Mouse (Mus musculus) urinary bladder, postnatal 36 days (tissue): ENCODE results near the gene Map2k2.
"Not testable (repeated sequence)": the region's sequence is repeated elsewhere in the genome, so short reads cannot be mapped to it uniquely, and the experiment has no call there.

ENCODE experiments used
- DNase-seq, 2 experiments: peaks; one replicate each; pipeline ENCODE4 v3.0.0; 2022; ENCODE audit warnings: low spot score in 2 of 2, mixed read lengths in 1 of 2

Gene Map2k2

GRCm38 (mm10) chr10:81105565-81106112 is at the start of gene Map2k2:
Gene Map2k2 (plus strand): TSS chr10:81105915.
- peak; percentile 95 to 97 for DNase-seq

- peak in 1 of 2 experiments; percentile 51 for DNase-seq
These were observed 48.1 kb upstream of the Map2k2 start for GRCm38 (mm10) chr10:81057406-81058130.

- no peak for DNase-seq
These were observed 46.8 kb upstream of the Map2k2 start for GRCm38 (mm10) chr10:81058896-81059295.

- peak; percentile 99 to 100 for DNase-seq
These were observed 45.8 kb upstream of the Map2k2 start, which contains the start of gene Sgta for GRCm38 (mm10) chr10:81059603-81060543. Gene Sgta (minus strand): TSS chr10:81060181.

- no peak for DNase-seq
These were observed 43.0 kb upstream of the Map2k2 start for GRCm38 (mm10) chr10:81062710-81063109.

- not testable (repeated sequence) for DNase-seq
These were observed 41.2 kb upstream of the Map2k2 start for GRCm38 (mm10) chr10:81064519-81064918.

GRCm38 (mm10) chr10:81068706-81069105 is 37.0 kb upstream of the Map2k2 start:
- no peak for DNase-seq

GRCm38 (mm10) chr10:81069836-81070235 is 35.9 kb upstream of the Map2k2 start, which contains the start of gene Thop1:
Gene Thop1 (plus strand): TSS chr10:81070035.
- peak; percentile 88 to 97 for DNase-seq

GRCm38 (mm10) chr10:81072290-81072689 is 33.4 kb upstream of the Map2k2 start:
- no peak for DNase-seq

GRCm38 (mm10) chr10:81073464-81073863 is 32.3 kb upstream of the Map2k2 start:
- DNase-seq, result no peak

GRCm38 (mm10) chr10:81075734-81076133 is 30.0 kb upstream of the Map2k2 start:
- DNase-seq, result no peak

- no peak for DNase-seq
These were observed 29.4 kb upstream of the Map2k2 start for GRCm38 (mm10) chr10:81076356-81076755.

- DNase-seq, result no peak
These were observed 27.8 kb upstream of the Map2k2 start for GRCm38 (mm10) chr10:81077916-81078315.

- DNase-seq, result no peak
These were observed 25.6 kb upstream of the Map2k2 start for GRCm38 (mm10) chr10:81080008-81080655.

GRCm38 (mm10) chr10:81082168-81082960 is 23.4 kb upstream of the Map2k2 start:
- DNase-seq, result peak; percentile 58 to 69

GRCm38 (mm10) chr10:81087021-81087420 is 18.7 kb upstream of the Map2k2 start:
- DNase-seq, result no peak

- DNase-seq, result no peak
These were observed 16.5 kb upstream of the Map2k2 start for GRCm38 (mm10) chr10:81089216-81089615.

GRCm38 (mm10) chr10:81090621-81091020 is 15.1 kb upstream of the Map2k2 start:
- DNase-seq, result no peak

GRCm38 (mm10) chr10:81092465-81093250 is 13.1 kb upstream of the Map2k2 start:
- DNase-seq, result peak in 1 of 2 experiments; percentile 29
